Mouse (Mus musculus) hindbrain, embryonic 15.5 days (tissue): ENCODE data around the gene Nelfb. TPM values are rescaled to one million over a fixed set of nuclear protein-coding genes. Genes with fewer than 3 reads are reported as not detected.

ENCODE experiments used
- ATAC-seq: fragments of 200-750 bp; cut with Nextera tagmentation; 2 replicates; pipeline ENCODE4 v1.8.0; 2017; ENCODE audit warnings: low read depth, moderate number of reproducible peaks, moderate TSS enrichment; ENCODE audit not compliant: low FRiP score
- H3K27ac ChIP-seq: fragments of 300-500 bp; sonication (generic); replicated peaks from 2 replicates; pipeline ENCODE4 v1.5.1; 2015; ENCODE audit warnings: mild to moderate bottlenecking, inconsistent platforms
- H3K27me3 ChIP-seq: fragments of 300-500 bp; sonication (generic); 2 replicates; pipeline ENCODE4 v1.6.1; 2015; ENCODE audit warnings: control low read depth, inconsistent platforms
- H3K36me3 ChIP-seq: fragments of 300-500 bp; sonication (generic); 2 replicates; pipeline ENCODE4 v1.6.1; 2015; ENCODE audit warnings: control low read depth, inconsistent platforms
- H3K4me1 ChIP-seq: fragments of 300-500 bp; sonication (generic); replicated peaks from 2 replicates; pipeline ENCODE4 v1.6.1; 2015; ENCODE audit warnings: control low read depth, inconsistent platforms
- H3K4me2 ChIP-seq: fragments of 300-500 bp; sonication (generic); 2 replicates; pipeline ENCODE4 v1.6.1; 2015; ENCODE audit warnings: moderate library complexity, mild to moderate bottlenecking, inconsistent platforms
- H3K4me3 ChIP-seq: fragments of 300-500 bp; sonication (generic); 2 replicates; pipeline ENCODE4 v1.5.1; 2015; ENCODE audit warnings: mild to moderate bottlenecking, inconsistent platforms
- H3K9ac ChIP-seq: fragments of 300-500 bp; sonication (generic); 2 replicates; pipeline ENCODE4 v1.6.1; 2015; ENCODE audit warnings: inconsistent platforms
- H3K9me3 ChIP-seq: fragments of 300-500 bp; sonication (generic); 2 replicates; pipeline ENCODE4 v1.6.1; 2016; ENCODE audit warnings: control low read depth, inconsistent platforms
- WGBS: fragments of 180-500 bp; shearing (Covaris S2); methylation state at CpG from one replicate; pipeline ENCODE4 v1.1.7; 2015; 5-methylcytosine and 5-hydroxymethylcytosine counted together
- polyA plus RNA-seq: library from polyadenylated mRNA; unstranded; fragments of >200 nt; fragmentation: Nextera tagmentation; extraction: Ambion mirVana; gene quantifications from 2 replicates; pipeline ENCODE4 v1.2.1, GENCODE M21; 2015

The Nelfb gene
- polyA plus RNA-seq, 1 experiment from 2014 or later, result 108 TPM

DNA sequence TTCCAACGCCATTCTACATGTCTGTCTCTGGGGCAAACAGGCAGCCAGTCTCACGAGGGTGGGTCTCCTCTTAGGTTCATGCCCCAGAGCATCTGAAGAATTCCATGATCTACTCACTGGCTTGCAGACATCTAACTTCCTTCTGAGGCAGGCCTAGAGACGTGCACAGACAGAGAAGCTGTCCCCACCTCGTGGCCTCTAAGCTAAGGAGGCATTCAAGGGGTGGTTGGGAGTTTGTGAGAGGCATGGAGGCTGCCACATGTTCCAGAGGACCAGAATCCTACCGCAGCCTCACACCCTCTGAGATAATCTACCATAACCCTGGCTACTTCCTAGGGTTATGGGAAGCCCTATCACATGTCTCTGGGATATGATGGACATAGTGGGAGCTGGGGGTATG lies 17.3 kb downstream of the Nelfb start:
- H3K4me3 ChIP-seq, result no peak overlapping the region
- H3K27me3 ChIP-seq, result peaks cover 37% of the 10 kb centered on the region
- ATAC-seq, result no peak
- no peak overlapping the region for H3K9ac ChIP-seq
- no peak overlapping the region for H3K27ac ChIP-seq
- H3K4me2 ChIP-seq, result no peak overlapping the region
- WGBS, result 82% methylated on average over 5 of the region's 5 CpGs
- no peaks in the 10 kb centered on the region for H3K9me3 ChIP-seq
- H3K36me3 ChIP-seq, result peaks cover under 1% of the 10 kb centered on the region; the same call in 1 of the 2 replicates
- H3K4me1 ChIP-seq, result peaks cover 8% of the 10 kb centered on the region

DNA sequence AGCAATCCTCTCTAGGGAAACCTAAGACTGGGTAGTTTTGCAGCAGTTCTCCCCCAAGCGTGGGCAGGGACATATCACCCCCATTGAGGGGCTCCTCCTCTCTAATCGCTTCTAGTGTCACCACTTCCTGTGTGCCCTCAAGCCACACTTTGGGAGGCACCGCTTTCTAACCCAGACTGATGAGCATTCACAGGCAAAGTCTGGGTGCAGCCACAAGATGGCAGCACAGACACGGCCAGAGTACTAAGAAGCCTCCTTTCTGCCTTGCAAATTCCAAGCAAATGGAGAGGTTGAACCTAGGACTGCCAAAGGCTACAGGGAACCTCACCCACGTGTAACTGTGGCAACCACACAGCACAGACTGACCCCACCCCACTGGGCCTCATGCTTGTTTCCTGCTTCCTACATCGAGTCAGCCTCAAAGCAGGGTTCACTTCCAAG lies 17.9 kb downstream of the Nelfb start:
- Histone ChIP-seq H3K4me2 (peak overlapping the region; percentile 15; the same call in 1 of the 2 replicates), H3K9me3 (no peaks in the 10 kb centered on the region), H3K27ac (no peak overlapping the region), H3K9ac (no peak overlapping the region), H3K4me3 (no peak overlapping the region), H3K4me1 (peaks cover 8% of the 10 kb centered on the region), H3K27me3 (peaks cover 37% of the 10 kb centered on the region), H3K36me3 (no peaks in the 10 kb centered on the region)
- peak; percentile 72 for ATAC-seq
- WGBS, result under 1% methylated on average over 6 of the region's 6 CpGs

DNA sequence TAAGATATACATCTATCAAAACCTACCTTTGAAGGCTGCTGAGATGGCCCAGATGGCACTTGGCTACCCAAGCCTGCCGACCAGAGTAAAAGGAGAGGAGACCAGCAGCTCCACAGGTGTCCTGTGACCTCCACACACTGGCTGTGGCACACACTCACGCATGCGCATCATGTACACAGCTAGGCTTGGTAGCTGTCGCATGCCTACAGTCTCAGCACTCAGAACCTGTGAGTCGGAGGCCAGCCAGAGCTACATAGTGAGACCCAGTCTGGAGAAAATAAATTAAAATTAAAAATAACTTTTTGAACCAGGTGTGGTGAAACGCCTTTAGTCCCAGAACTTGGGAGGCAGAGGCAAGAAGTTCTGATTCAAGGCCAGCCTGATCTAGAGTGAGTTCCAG lies 23.4 kb downstream of the Nelfb start:
- H3K27ac ChIP-seq, result no peak overlapping the region
- H3K4me3 ChIP-seq, result no peak overlapping the region
- no peaks in the 10 kb centered on the region for H3K36me3 ChIP-seq
- H3K9me3 ChIP-seq, result no peaks in the 10 kb centered on the region
- no peak overlapping the region for H3K4me2 ChIP-seq
- H3K27me3 ChIP-seq, result no peaks in the 10 kb centered on the region
- no peak overlapping the region for H3K9ac ChIP-seq
- H3K4me1 ChIP-seq, result peaks cover 31% of the 10 kb centered on the region
- WGBS, result 79% methylated on average over 6 of the region's 6 CpGs
- ATAC-seq, result no peak

DNA sequence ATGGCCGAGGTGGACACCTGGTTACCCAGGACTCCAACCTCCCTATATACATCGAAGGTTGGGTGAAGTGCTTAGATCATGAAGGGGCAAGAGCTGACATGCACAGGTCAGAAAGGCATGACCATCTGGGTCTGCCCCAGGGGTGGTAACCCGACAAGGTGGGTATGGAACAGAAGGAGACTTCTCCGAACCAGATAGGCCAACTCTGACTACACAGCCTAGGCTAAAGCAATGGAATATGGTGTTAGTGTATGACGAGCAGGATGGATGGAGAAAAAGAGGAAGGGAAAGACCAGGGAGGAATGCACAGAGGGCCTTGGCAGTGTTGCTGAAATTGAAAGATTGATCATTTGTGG lies 24.7 kb downstream of the Nelfb start:
- H3K27me3 ChIP-seq, result no peaks in the 10 kb centered on the region
- H3K9me3 ChIP-seq, result no peaks in the 10 kb centered on the region
- peak overlapping the region; percentile 84 for H3K4me2 ChIP-seq
- no peak overlapping the region for H3K9ac ChIP-seq
- H3K4me1 ChIP-seq, result peaks cover 42% of the 10 kb centered on the region
- ATAC-seq, result no peak
- no peaks in the 10 kb centered on the region for H3K36me3 ChIP-seq
- WGBS, result 27% methylated on average over 5 of the region's 5 CpGs
- H3K4me3 ChIP-seq, result peak overlapping the region; percentile 47
- H3K27ac ChIP-seq, result no peak overlapping the region

DNA sequence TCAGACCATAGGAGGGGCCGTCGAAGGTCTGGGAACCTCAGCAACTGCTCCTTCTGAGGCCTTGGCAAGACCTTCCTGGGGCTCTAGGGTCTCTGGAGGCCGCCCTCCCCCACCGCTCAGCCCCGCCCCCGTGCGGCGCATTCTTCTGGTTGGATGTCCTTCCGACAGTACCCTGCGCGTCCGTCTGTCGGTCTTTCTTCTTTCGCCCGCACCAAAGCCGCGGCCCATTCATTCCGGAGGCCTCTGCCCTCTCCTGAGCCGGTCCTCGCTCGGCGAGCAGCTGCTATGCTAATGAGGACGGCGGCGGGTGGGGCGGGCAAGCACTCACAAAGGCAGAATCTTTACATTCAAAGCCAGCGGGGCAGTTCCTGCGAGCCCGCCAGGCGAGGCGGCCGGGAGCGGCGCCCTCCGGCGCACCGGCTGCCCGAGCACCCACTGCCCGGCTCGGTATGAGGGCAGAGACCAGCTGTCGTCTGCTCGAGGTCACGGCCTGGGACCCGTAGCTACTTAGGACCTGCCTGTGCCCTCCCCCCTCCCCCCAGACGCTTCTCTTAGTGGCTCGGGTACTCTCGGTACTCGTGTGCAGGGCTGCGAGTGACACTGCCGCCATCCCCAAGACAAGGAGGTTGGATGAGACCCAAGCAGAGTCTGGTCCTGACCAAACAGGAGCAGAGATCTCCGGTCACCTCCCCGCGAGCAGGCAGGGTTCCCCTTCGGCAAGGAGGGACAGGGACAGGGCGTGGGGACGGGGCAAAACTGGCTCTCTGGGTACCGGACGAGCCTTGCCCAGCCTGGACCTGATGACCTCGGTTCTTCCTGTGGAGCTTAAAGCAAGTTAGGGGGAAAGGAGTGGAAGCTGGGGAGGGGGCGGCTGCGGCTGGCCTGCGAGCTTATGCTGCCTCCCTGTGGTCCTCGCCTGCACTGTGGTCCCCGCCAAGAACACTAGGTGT lies 25.4 kb downstream of the Nelfb start:
- peaks cover 48% of the 10 kb centered on the region for H3K4me1 ChIP-seq
- peak; percentile 76 for ATAC-seq
- no peaks in the 10 kb centered on the region for H3K36me3 ChIP-seq
- H3K27ac ChIP-seq, result peak overlapping the region; percentile 84
- peak overlapping the region; percentile 47 for H3K4me3 ChIP-seq
- no peaks in the 10 kb centered on the region for H3K27me3 ChIP-seq
- peak overlapping the region; percentile 84 for H3K4me2 ChIP-seq
- H3K9ac ChIP-seq, result peak overlapping the region; percentile 56
- WGBS, result under 1% methylated on average over 63 of the region's 64 CpGs
- H3K9me3 ChIP-seq, result no peaks in the 10 kb centered on the region

DNA sequence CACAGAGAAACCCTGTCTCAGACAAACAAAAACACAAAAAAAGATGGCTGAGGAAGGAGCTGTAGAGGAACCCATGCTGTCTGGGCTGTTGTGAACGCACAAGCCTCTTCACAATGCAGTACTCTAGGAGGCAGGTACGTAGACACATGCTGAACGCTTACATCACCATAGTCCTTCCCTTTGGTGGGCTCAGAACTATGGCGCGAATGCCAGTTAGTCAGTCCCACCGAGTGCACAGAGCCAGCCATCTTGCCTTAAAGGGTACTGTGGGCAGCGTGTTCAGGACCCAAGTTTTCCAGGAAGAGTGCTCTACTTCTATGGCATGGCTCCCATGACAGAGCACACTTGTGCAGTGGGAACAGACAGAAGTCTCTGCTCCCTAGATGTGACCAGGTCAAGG lies 26.8 kb downstream of the Nelfb start:
- Histone ChIP-seq H3K9ac (no peak overlapping the region), H3K9me3 (no peaks in the 10 kb centered on the region), H3K27ac (no peak overlapping the region), H3K4me1 (peaks cover 57% of the 10 kb centered on the region), H3K36me3 (no peaks in the 10 kb centered on the region), H3K27me3 (no peaks in the 10 kb centered on the region), H3K4me3 (no peak overlapping the region), H3K4me2 (peak overlapping the region; percentile 84)
- 87% methylated on average over 7 of the region's 7 CpGs for WGBS
- no peak for ATAC-seq

DNA sequence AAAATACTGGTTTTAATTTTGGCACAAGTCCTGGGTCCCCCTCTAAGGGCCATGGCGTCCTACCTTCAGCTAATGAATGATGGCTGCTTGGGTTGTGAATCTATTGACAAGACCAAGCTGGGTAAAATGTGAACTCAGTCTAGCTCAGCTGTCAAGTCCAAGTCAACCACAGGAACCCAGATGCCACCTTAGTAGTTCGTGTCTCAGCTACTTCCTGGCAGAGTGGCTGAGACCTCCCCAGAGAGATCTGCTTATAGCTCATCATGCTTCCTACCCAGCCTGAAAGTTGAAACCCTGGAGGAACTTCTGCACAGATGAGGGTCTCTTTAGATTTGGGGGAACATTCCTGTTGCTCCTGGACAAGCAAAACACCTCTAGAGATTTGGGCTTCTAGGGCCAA lies 28.0 kb downstream of the Nelfb start:
- H3K27me3 ChIP-seq, result no peaks in the 10 kb centered on the region
- H3K4me2 ChIP-seq, result peak overlapping the region; percentile 65
- H3K4me1 ChIP-seq, result peaks cover 61% of the 10 kb centered on the region
- 0 out of 2 replicates have a peak overlapping the region, but pooled peaks have one; percentile 19 for H3K9ac ChIP-seq
- 42% methylated on average over 2 of the region's 2 CpGs for WGBS
- no peak for ATAC-seq
- H3K36me3 ChIP-seq, result no peaks in the 10 kb centered on the region
- no peak overlapping the region for H3K27ac ChIP-seq
- no peaks in the 10 kb centered on the region for H3K9me3 ChIP-seq
- peak overlapping the region; percentile 83 for H3K4me3 ChIP-seq

DNA sequence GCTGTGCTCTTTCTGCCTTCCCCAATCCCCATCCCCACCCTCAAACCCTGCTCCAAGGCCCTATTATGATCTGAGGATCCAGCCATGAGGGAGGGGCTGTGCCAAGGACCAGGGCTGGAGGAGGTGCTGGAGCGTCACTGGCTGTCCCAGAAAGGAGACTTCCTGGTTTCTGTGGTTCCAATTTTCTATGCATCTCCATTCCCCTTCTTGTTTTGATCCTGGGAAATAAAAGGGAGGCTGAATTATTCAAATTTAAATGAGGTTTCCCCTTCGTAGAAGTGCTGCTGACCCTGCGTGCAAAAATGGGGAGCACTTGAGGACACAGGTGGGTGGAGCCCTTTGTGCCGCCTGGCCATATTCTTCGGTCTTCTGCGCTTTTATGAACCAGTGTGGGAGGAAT lies 28.6 kb downstream of the Nelfb start:
- 0 out of 2 replicates have a peak overlapping the region, but pooled peaks have one; percentile 19 for H3K9ac ChIP-seq
- no peak overlapping the region for H3K27ac ChIP-seq
- no peak for ATAC-seq
- H3K4me1 ChIP-seq, result peaks cover 68% of the 10 kb centered on the region
- H3K27me3 ChIP-seq, result no peaks in the 10 kb centered on the region
- peak overlapping the region; percentile 83 for H3K4me3 ChIP-seq
- H3K9me3 ChIP-seq, result no peaks in the 10 kb centered on the region
- 7% methylated on average over 6 of the region's 6 CpGs for WGBS
- no peaks in the 10 kb centered on the region for H3K36me3 ChIP-seq
- peak overlapping the region; percentile 65 for H3K4me2 ChIP-seq

DNA sequence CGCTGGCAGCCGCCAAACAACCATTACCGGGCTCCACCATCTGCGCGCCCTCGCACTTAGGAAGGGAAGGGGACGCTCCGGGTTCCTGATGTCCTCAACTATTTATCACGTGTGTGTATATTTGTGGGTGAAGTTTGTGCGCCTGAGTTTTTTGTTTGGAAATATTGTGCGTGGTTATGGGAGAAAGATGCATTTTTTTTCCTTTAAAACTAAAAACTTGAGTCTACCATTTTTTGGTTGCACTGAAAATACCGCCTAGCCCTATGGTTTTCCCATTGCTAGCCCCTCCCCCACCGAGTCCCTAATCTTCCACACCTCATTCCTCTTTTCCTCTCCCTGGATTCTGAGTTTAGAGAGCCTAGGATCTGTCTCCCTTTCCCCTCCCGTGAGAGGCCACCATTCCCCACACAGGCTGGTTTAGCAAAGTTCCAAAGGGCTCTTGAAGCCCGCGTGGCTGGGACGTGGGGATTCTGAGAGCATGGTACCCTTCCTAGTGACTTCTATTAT lies 29.3 kb downstream of the Nelfb start:
- WGBS, result under 1% methylated on average over 17 of the region's 17 CpGs
- ATAC-seq, result no peak
- H3K4me1 ChIP-seq, result peaks cover 75% of the 10 kb centered on the region

DNA sequence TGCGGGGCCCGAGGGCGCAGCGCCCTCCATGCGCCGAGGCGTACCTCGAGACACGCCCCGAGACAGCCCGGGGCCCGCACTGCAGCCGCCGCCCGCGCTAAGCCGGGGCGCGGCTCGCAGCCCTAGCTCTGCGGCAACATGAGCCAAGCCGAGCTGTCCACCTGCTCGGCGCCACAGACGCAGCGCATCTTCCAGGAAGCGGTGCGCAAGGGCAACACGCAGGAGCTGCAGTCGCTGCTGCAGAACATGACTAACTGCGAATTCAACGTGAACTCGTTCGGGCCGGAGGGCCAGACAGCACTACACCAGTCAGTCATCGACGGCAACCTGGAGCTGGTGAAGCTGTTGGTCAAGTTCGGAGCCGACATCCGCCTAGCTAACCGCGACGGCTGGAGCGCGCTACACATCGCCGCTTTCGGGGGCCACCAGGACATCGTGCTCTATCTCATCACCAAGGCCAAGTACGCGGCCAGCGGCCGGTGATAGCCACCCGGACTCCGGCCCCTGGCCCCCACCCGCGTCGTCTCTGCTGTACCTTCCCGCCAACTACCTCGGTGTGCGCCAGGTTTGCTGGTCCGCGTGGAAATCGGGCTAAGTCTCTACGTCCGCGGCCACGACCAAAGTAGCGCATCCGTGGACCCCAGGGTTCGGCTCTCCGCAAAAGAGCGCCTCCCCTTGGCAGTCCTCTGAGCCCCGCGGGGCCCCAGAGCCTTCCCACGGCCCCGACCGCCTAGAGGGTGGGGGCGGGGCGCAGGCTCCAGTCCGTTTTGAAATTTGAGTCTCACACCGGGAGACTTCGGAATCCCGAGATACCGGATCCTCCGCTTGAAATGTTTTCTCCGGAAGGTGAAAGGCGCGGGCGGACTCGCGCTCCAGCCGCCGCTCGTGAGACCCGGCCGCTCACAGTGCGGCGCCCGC lies 30.1 kb downstream of the Nelfb start:
- Histone ChIP-seq H3K4me2 (peak overlapping the region; percentile 65), H3K4me1 (peaks cover 77% of the 10 kb centered on the region)

More for the DNA sequence above, 29.3 kb downstream of the Nelfb start:
- Histone ChIP-seq H3K9ac (peak overlapping the region; percentile 63), H3K4me2 (peak overlapping the region; percentile 65), H3K36me3 (no peaks in the 10 kb centered on the region), H3K27ac (peak overlapping the region; percentile 85), H3K4me3 (peak overlapping the region; percentile 83), H3K9me3 (no peaks in the 10 kb centered on the region), H3K27me3 (no peaks in the 10 kb centered on the region)

DNA sequence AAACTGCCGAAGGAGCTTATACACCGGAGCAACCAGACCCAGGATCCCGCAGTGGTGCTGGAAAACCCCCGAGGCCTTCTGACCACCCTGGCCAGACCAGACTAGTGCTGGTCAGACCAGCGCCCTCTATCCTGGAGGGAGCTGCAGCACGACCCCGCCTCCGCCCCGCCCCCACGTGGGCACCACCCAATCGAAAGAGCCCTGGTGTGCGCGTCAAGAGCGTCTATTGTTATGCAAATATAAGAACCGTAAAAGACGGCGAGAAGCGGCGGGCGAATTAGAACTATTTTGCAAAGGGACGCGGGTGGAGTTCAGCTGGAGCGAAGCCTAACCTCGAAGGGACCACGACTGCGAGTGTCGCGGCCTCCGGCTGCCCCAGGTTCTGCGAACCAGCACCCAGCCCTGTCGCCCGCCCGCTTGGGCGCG lies 30.8 kb downstream of the Nelfb start, which contains the start of gene Nrarp:
TSS of gene Nrarp (plus strand) at position 281 of the 426 bp plus-strand sequence.
- H3K27ac ChIP-seq, result peak within 1 kb of the TSS; percentile 85
- H3K4me2 ChIP-seq, result peak within 1 kb of the TSS; percentile 65
- H3K9me3 ChIP-seq, result no peaks in the 10 kb centered on the region
- under 1% methylated on average over 35 of the region's 35 CpGs for WGBS
- peaks cover 69% of the 10 kb centered on the region for H3K4me1 ChIP-seq
- peak; percentile 91 for ATAC-seq
- no peaks in the 10 kb centered on the region for H3K36me3 ChIP-seq
- H3K27me3 ChIP-seq, result no peaks in the 10 kb centered on the region
- peak within 1 kb of the TSS; percentile 63 for H3K9ac ChIP-seq
- peak within 1 kb of the TSS; percentile 83 for H3K4me3 ChIP-seq

More for the DNA sequence above, 30.1 kb downstream of the Nelfb start:
- ATAC-seq, result peak; percentile 46
- Histone ChIP-seq H3K36me3 (no peaks in the 10 kb centered on the region), H3K27me3 (no peaks in the 10 kb centered on the region), H3K4me3 (peak overlapping the region; percentile 83), H3K27ac (peak overlapping the region; percentile 85), H3K9me3 (no peaks in the 10 kb centered on the region), H3K9ac (peak overlapping the region; percentile 63)
- under 1% methylated on average over 96 of the region's 100 CpGs for WGBS
